Mouse (Mus musculus) neutrophil, adult 5-6 weeks (primary cell): Measurements from ENCODE around the gene Snrnp48. TPM values are rescaled to one million over a fixed set of nuclear protein-coding genes. Genes with fewer than 3 reads are reported as not detected.

Source experiments
- ATAC-seq: fragments of 151-379, 151-347 bp; 2 replicates; pipeline ENCODE4 v1.8.0; 2017; ENCODE audit warnings: mild to moderate bottlenecking, moderate TSS enrichment; ENCODE audit not compliant: insufficient number of reproducible peaks, poor library complexity, low FRiP score, severe bottlenecking; ENCODE audit errors: extremely low read depth
- total RNA-seq: library from RNA; stranded (forward); fragments of 200-1000 nt; gene quantifications from 2 replicates; pipeline ENCODE4 v1.2.3, GENCODE M21; 2017

Snrnp48 gene
- 149 and 208 TPM in 2 replicates for total RNA-seq

DNA sequence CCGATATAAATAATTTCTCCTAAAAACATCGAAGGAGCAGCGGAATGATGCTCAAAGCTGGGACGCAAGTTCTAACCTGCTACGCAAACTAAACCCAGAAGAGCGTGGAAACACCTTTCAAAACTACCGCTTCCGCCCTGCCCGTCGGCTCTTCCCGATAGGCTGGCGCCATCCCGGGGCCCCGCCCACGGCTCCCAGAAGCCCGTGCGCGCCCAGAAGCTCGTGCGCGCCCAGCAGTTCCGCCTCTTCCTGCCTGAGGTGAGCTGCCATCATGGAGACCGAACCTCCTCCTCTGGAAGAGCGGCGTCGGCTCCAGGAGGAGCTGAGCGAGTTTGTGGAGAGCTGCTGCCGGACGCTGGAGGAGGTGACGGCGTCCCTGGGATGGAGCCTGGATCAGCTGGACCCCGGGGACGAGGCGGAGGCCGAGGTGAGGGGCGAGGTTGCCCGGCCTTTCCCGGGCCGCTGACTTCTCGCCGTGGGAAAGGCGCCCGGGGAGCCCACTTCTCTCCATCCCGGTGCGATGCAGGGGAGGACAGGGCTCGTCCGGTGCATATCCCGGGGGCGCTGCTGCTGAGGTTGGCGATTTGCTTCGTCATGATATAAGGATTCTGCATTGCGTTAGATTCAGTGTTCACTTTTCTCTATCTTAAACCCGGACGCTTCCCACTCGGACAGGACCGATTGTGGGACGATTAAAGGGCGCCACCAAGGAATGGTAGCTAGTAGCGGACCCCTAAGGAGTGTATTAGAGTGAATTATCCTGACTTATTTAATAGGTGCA lies at the start of gene Snrnp48:
TSS of gene Snrnp48 (plus strand) at position 237 of the 781 bp plus-strand sequence.
- ATAC-seq, result peak; percentile 98

DNA sequence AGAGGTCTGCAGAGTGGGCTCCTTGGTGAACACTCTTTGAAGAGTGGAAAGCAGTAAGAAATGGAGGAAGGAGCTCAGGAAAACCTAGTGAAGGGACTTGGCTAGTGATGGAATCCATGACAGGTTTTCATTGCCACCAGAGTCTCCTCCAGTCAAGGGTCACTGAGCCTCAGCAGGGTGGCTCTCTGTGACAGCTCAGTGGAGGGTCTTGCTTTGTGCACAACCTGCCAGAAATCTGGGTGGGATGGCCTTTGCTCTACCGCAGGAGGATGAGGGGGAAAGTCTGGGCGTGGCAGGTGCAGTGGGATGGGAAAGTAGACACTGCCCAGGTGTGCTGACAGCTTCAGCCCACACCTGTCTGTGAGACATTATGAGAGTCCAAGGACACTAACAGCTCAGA lies 49.2 kb upstream of the Snrnp48 start:
- ATAC-seq, result no peak

DNA sequence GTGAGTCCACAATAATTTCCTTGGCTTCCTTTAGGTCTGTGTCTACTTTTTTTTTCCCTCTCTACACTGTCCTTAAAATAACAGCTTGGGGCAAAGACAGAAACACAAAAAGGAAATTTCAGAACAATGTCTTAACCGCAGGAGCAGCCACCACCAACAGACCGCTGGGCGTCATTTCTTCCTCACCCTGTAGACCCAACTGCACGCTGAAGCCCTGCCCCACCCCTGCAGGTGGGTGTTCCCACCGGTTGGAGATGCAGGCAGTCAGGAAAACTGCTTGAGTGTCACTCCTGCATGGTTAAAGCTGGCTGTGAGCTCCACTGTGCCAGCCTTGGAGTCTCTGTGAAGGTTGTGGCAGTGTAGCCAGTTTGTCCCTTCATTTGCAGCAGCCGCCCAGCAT lies 47.1 kb upstream of the Snrnp48 start:
- ATAC-seq, result no peak

DNA sequence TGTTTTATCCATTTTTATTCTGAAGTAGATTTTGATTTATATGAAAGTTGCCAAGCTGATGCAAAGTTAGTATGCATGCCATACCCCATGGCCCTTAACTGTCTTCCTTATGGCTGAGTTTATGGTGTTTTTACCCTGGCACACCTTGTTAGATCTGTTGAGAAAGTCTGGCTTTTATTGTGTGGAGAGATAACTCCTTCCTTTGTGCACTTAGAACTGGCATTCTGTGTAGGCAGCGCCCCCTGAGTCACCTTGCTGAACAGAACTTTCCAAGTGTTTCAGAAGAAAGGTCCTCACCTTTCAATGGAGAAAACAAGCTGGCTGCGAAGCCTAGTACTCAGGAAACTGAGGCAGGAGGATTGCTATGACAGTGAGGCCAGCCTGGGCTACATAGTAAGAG lies 42.7 kb upstream of the Snrnp48 start:
- ATAC-seq, result no peak

DNA sequence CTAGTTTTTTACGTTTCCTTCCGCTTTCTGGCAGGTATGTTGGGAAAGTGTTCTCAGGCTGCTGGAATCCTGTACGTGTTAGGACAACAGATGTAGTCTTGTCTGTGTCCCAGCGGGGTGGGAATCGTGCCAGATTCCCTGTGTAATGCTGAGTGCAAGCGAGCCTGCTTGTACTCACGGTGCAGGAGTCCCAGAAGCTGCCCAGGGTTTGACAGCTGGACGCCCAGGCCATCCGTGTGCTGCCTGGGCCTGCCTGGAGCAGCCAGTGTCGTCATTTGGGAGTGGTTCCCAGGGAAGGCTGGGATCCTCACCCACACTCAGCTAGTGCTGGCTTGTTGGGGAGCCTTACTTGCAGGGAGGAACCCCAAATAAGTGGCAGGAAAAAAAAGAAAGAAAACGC lies 42.1 kb upstream of the Snrnp48 start:
- no peak for ATAC-seq

DNA sequence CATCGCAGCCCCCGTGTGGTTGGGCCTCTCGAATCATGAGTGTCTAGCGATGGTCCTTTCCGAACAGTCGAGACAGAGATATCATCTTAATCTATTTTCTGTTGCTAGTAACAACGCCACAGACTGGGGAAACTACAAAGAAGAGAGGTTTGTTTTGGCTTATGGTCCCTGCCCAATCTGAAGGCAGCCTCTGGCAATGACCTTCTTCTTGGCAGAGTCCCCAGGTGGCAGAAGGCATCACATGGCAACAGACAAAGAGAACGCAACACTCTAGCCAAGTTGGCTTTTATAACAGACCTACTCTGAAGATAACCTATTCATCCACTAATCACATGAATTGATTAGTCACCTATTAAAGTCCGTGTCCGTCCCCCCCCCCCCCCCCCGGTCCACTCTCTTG lies 39.8 kb upstream of the Snrnp48 start:
- ATAC-seq, result no peak

DNA sequence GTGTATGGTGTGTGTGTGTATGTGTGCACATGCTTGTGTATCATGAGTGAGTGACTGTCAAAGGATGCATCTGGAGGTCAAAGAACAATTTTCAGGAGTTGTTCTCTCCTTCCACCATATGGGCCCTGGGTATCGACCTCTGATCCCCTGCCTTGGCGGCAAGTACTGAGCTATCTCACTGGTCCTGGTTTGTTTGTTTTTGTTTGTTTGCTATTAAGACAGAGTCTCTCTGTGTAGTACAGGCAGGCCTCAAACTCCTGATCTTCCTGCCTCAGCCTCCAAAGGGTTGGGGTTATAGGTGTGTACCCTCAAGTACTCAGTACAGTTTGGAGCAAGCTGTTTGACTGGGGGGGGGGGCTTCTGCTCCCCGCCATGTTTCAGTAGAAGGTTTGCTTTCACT lies 37.7 kb upstream of the Snrnp48 start:
- ATAC-seq, result no peak

DNA sequence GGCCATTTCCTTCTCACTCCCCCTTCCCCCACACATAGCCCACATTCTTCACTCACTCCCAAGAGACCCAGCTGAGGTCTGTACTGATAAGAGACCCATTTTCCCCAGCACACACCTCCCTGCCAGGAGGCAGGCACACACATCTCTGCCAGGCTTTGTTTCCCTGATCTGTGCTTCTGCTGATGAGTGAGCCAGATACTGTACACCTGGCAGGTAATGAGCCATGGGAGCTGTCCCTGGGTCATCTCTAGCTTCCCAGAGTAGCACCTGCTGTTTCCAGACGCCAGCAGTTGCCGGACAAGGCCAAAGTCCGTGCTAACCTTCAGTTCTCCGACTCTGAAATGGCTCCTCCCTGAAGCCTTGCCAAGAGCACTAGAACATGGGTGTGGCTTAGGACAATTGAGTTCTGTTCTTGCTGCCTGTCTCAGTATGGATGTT lies 34.0 kb upstream of the Snrnp48 start:
- no peak for ATAC-seq

DNA sequence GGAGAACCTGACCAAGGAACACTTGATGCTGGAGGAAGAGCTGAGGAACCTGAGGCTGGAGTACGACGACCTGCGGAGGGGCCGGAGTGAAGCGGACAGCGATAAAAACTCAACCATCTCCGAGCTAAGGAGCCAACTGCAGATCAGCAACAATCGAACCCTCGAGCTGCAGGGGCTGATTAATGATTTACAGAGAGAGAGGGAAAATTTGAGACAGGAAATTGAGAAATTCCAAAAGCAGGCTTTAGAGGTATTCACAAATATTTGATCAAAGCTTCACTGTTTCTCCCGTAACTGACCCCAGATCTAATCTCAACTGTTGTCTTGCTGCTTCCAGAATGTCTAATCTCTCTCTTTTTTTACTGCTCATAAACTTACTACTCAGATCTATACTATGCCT lies 11.3 kb upstream of the Snrnp48 start:
- no peak for ATAC-seq

DNA sequence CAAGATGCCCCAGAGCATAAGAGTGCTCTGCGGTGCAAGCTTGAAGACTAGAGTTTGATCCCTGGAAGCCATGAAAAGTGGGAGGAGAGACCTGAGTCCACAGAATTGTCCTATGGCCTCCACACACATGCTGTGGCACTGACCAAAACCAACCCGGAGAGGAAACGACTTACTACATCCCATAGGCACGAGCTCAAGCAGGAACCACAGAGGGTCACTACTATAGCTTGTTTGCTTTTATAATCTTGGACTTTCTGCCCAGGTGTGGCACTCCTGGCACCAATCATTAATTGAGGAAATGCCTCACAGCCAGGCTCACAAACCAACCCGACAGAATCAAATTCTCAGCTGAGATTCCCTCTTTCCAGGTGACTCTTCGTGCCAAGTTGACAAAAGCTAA lies 3.3 kb upstream of the Snrnp48 start:
- ATAC-seq, result no peak

DNA sequence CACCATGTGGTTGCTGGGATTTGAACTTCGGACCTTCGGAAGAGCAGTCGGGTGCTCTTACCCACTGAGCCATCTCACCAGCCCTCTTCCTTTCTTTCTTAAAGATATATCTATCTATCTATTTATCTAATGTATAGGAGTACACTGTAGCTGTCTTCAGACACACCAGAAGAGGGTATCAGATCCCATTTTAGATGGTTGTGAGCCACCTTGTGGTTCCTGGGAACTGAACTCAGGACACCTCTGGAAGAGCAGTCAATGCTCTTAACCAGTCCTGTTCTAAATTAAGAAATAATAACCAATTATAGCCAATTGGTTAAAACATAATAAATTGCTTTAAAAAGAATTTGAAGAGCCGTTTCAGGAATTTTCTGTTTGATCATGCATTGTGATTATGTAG lies 567 bp upstream of the Snrnp48 start:
- ATAC-seq, result no peak

DNA sequence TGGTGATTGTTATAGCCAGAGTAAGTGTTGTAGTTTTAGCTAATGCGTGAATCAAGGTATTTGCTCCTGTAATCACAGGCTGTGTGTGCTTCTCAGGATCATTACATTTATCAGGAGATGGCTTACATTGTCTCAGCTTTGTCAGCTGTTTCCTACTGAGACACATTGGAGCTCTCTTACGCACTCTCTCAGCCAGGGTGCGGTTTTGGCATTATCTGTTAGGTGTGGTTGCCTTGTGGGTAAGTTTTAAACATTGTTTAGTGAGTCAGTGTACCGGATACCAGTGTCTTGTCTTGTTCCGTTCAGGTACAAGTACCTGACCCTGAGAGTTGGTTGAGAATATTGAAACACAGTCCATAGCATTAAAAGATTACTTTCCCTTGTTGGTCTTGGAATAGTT lies 6.4 kb downstream of the Snrnp48 start:
- no peak for ATAC-seq

DNA sequence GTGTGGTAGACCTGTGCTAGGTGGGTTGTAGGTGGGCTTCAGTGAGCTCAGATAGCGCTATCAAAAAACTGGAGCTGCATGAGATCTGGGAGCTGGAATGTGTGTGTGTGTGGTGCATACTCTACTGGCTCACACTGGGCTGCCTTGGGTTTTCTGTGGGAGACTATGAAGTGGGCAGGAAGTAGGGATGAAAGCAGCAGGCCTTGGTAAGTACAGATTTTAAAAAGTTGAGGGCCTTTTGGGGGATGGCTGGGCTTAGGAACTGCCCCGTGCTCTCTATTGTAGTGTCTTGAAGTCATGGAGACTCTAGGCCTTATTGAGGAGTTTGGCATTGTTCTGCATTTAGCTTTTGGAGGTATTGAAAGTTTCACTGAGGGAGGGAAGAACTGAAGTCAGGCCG lies 13.9 kb downstream of the Snrnp48 start:
- ATAC-seq, result no peak

DNA sequence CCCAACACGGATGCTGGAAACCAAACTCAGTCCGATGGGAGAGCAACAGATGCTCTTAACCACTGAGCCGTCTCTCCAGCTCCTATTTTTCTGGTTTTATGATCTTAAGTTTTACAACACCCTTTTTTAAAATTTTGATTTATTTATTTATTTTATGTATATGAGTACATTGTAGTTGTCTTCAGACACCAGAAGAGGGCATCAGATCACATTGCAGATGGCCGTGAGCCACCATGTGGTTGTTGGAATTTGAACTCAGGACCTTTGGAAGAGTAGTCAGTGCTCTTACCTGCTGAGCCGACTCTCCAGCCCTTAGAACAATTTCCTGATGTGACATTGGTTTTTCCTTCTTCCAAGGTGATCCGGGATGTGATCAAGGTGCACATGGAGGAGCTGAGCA lies 15.6 kb downstream of the Snrnp48 start:
- no peak for ATAC-seq

DNA sequence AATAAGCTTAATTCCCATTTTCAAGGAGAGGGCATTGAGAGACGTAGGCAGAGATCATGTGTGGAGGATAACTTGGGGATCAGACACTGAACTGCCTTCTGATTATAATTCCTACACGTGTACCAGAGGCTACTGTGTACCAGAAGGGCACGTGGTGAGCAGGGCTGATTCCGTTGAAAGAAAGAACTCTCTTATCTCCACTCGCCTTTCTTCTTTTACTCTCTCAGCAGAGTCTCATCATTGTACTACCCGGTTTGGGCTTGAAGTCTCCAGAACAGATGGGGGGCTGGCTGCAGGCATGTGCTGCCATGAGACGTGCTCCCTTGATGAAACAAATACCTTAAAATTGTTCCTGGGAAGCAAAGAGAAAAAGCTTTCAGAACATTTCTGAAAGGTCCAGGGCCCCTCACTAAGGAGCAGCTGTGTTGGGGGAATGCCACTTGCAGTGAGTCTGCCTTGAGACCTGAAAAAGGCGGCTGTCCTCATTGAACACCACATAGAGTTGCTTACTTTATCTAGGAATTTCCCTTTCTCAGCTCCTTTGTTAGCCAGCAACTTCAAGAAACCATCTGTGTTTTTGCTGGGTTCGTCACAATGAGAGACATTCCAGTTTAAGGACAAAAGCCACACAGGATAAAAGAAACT lies 25.6 kb downstream of the Snrnp48 start:
- ATAC-seq, result no peak

DNA sequence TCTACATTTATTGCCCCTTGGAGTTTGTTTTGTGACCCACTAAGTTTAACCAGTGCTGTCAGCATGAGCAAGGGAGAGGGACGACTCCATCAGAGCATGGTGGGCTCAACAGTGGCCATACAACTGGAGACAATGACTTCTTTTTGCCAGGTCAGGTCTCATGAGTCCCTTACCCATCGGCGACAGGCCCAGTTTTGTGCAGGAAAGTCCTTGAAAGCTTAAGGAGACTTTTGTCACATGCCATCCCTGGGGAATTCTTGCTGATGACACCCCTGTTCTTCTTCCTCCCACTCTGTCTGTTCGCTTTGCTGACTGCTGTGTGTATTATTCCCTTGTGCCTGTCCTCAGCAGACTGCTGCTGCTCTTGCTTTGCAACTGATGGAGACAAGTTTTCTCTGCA lies 27.7 kb downstream of the Snrnp48 start:
- ATAC-seq, result no peak

DNA sequence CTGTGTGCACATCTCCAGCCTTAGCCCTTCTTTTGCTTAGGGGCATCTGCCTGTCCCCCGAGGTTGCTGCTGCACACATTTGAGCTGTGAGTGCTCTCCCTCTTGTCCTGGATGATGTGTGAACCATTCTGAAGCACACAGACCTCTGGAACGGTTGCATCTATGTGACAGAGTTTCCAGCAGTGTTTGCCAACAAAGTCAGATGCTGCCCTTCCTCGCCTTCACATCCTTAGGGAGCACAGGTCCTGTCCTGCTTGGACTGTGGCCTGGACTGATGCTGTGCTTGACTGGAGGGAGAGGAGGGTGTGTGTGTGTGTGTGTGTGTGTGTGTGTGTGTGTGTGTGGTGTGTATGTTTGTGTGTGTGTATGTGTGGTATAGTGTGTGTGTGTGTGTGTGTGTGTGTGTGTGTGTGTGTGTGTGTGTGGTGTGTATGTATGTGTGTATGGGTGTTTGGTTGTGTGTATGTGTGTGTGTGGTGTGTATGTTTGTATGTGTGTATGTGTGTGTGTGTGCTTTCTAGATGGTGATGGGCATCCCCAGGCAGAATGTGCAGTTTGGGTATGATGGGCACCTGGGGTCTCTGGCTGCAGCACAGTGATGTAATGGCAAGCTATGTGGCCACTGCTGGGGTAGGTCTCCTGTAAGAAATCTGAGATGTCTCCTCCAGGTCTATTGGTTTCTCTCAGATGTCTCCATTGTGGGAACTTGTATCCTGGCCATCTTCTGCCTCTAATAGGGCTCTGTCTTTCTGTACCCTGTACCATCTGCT lies 28.3 kb downstream of the Snrnp48 start:
- no peak for ATAC-seq

DNA sequence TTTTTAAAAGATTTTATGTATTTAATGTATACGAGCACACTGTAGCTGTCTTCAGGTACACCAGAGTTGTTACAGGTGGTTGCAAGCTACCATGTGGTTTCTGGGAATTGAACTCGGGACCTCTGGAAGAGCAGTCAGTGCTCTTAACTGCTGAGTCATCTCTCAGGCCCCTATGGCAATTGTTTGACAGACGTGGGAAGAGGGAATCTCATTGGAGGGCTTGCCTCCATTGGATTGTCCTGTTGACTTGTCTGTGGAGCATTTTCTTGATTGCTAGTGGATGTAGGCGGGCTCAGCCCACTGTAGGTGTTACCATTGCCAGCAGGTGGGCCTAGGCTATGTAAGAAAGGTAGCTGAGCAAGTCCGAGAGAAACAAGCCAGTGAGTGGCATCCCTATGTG lies 29.9 kb downstream of the Snrnp48 start:
- ATAC-seq, result no peak

DNA sequence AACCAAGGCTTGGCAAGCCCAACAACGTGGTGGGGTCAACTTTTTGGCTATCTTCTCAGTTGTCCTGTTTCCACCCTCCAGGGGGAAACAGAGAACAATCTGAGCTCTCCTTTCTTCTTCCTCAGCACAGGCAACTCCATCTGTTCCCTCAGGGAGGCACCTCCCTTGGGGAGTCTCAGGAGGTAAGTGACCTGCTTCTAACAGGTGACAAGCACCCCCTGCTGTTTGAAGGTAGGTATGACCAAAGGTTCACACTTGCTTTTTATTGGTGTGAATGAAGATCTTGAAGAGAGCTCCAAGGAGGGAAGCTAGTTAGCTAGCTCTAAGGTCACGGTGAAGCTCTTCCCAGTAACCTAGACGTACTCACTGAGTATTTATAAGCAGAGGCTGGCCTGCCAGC lies 30.6 kb downstream of the Snrnp48 start:
- no peak for ATAC-seq

DNA sequence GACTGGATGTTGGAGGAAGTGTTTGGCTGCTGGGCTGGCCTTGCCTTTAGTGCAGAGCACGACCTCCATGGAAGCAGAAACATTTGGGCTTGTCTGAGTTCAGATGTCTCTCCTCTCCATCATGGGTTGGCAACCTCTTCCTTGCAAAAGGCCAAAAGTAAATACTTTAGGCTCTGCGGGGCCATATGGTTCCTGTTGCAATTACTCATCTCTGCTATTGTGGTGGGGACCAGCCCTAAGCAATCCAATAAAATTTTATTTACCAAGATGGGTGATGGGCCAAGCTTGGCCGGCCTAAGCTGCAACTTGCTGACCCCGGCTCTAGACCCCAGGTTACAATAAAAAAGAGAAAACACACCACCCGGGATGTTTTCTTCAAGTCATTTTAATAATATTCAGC lies 43.4 kb downstream of the Snrnp48 start:
- no peak for ATAC-seq
